16 mouse cellular contexts compared by ENCODE assay signal in the genomic region with DNA sequence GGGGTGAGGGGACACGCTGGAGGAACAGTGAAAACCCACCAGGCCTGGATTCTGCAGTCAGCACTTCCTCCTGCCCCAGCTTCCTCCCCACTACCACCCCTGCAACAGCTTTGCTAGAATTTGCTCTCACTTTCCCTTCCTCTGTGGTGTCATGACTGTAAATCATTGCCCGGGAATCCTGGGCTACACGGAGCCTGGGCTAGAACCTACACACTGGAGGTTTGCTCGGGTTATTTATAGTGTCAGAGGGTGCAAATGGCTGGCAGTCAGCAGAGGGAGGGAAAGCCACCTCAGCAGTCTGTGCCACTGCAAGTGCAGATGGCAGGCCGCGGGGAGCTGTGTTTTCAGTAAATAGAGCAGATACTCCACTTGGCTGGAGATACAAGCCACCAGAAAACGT. TPM values are rescaled to one million over a fixed set of nuclear protein-coding genes. Genes with fewer than 3 reads are reported as not detected.
DNase-seq lines count a peak whose midpoint lies in the region; ATAC-seq and TF ChIP-seq lines count a peak whose summit lies in the region.
"Had no signal": no experiment of that assay in that cellular context is flagged by ENCODE, and none has a peak within 500 bp of the region (broad histone marks: within the 10 kb centered on the region; RNA-seq: fewer than 3 reads in every experiment).

No protein-coding gene starts in this region.

- TF ChIP-seq CTCF in brain, embryonic 14.5 days (IDR thresholded peaks at IDR 0.05; ENCODE audit: borderline replicate concordance, extremely low read depth, insufficient read depth, insufficient read length), result no peak
- TF ChIP-seq CTCF in lung, adult 2 months (IDR thresholded peaks at IDR 0.05; ENCODE audit: insufficient read depth, low read length), result no peak

- H3K9ac ChIP-seq in hindbrain, embryonic 16.5 days (ENCODE audit: low read depth, low read length), result no peak overlapping the region
- H3K9ac ChIP-seq: liver, embryonic 15.5 days had no signal

- no peaks in the 10 kb centered on the region for H3K9me3 ChIP-seq in hindbrain, embryonic 16.5 days (ENCODE audit: control insufficient read depth, low read length)
- H3K9me3 ChIP-seq in hindbrain, embryonic 10.5 days, result no peaks in the 10 kb centered on the region
- H3K9me3 ChIP-seq: liver, embryonic 15.5 days had no signal

- H3K4me3 ChIP-seq in hindbrain, embryonic 16.5 days (ENCODE audit: low read length), result no peak overlapping the region
- H3K4me3 ChIP-seq in hindbrain, embryonic 10.5 days, result no peak overlapping the region
- no peak overlapping the region for H3K4me3 ChIP-seq in lung, adult 2 months (replicated peaks; ENCODE audit: extremely low read depth, low read depth, low read length)
- H3K4me3 ChIP-seq: liver, embryonic 15.5 days; myocyte had no signal

- no peak overlapping the region for H3K4me2 ChIP-seq in hindbrain, embryonic 16.5 days (ENCODE audit: low read length)
- H3K4me2 ChIP-seq: liver, embryonic 15.5 days had no signal

- ATAC-seq in hindbrain, embryonic 16.5 days, result peak; percentile 52; the same call in 1 of the 2 replicates
- ATAC-seq in megakaryocyte, adult 5-6 weeks (ENCODE audit: poor library complexity, severe bottlenecking), result peak; percentile 72
- ATAC-seq: intestine, embryonic 16.5 days had no signal

- H3K36me3 ChIP-seq in hindbrain, embryonic 16.5 days (ENCODE audit: control insufficient read depth, insufficient read depth, low read length), result no peaks in the 10 kb centered on the region
- no peaks in the 10 kb centered on the region for H3K36me3 ChIP-seq in hindbrain, embryonic 10.5 days
- H3K36me3 ChIP-seq: liver, embryonic 15.5 days had no signal

- H3K27me3 ChIP-seq in hindbrain, embryonic 16.5 days (replicated peaks; ENCODE audit: control insufficient read depth, insufficient read depth, low read length), result no peaks in the 10 kb centered on the region
- no peaks in the 10 kb centered on the region for H3K27me3 ChIP-seq in hindbrain, embryonic 10.5 days (ENCODE audit: insufficient read depth, poor library complexity, severe bottlenecking)
- H3K27me3 ChIP-seq: liver, embryonic 15.5 days had no signal

- TF ChIP-seq POLR2A in brain, embryonic 14.5 days (IDR thresholded peaks at IDR 0.05; ENCODE audit: borderline replicate concordance, extremely low read depth, insufficient read depth, insufficient read length, poor library complexity, severe bottlenecking), result no peak
- no peak for TF ChIP-seq POLR2A in lung, adult 2 months (IDR thresholded peaks at IDR 0.05; ENCODE audit: borderline replicate concordance, extremely low read depth, low read depth, low read length)

- no peaks in the 10 kb centered on the region for H3K4me1 ChIP-seq in hindbrain, embryonic 16.5 days (ENCODE audit: control insufficient read depth, insufficient read depth, low read depth, low read length)
- no peaks in the 10 kb centered on the region for H3K4me1 ChIP-seq in hindbrain, embryonic 10.5 days (replicated peaks)
- no peaks in the 10 kb centered on the region for H3K4me1 ChIP-seq in lung, adult 2 months (ENCODE audit: control insufficient read depth, insufficient read depth, low read length)
- H3K4me1 ChIP-seq: liver, embryonic 15.5 days had no signal

- no peak for DNase-seq in hindbrain, embryonic 10.5 days (ENCODE audit: low spot score)
- peak; percentile 13 for DNase-seq in brain, embryonic 14.5 days (ENCODE audit: low read depth)
- peak; percentile 88 for DNase-seq in cerebellum, adult 9-11 months
- no peak for DNase-seq in lung, adult 2 months
- DNase-seq in embryo, embryonic 10 days (ENCODE audit: low spot score), result no peak
- DNase-seq in urinary bladder, postnatal 14 days (ENCODE audit: low spot score), result no peak
- DNase-seq: adrenal gland, postnatal 25 days; B cell, adult 2 months; heart, postnatal 36 days; kidney, postnatal 25 days; thymus, adult 2 months had no signal

- no peak overlapping the region for H3K27ac ChIP-seq in hindbrain, embryonic 16.5 days (ENCODE audit: low read depth, low read length)
- no peak overlapping the region for H3K27ac ChIP-seq in hindbrain, embryonic 10.5 days
- H3K27ac ChIP-seq: liver, embryonic 15.5 days had no signal

- WGBS in hindbrain, embryonic 16.5 days, result 73% methylated on average over 7 of the region's 7 CpGs
- WGBS in hindbrain, embryonic 10.5 days, result 60% methylated on average over 7 of the region's 7 CpGs
- 33% methylated on average over 7 of the region's 7 CpGs for WGBS in lung, adult 2 months

RNA-seq across cellular contexts. Expression of gene Lgi2, which starts 37.7 kb away (rescaled TPM):
- 5.1 and 5.9 TPM in 2 replicates for polyA plus RNA-seq in hindbrain, embryonic 16.5 days (2015; fragmentation: Nextera tagmentation; extraction: Ambion mirVana)
- 1.3 and 1.7 TPM in 2 replicates for polyA plus RNA-seq in hindbrain, embryonic 10.5 days (2016; fragmentation: Nextera tagmentation; extraction: Ambion mirVana)
- 3.1 and 8.3 TPM in 2 replicates for polyA plus RNA-seq in brain, embryonic 14.5 days (2012; rRNA removed)
- not detected in 2 replicates for total RNA-seq in megakaryocyte, adult 5-6 weeks (2015)
- total RNA-seq in megakaryocyte, adult 5-6 weeks (2017), result not detected in 2 replicates
- 1.6 and 2.0 TPM in 2 replicates for polyA plus RNA-seq in lung, adult 2 months (2012; rRNA removed)

RNA-seq across cellular contexts. Expression of gene Ccdc149, which starts 57.2 kb away (rescaled TPM):
- polyA plus RNA-seq in hindbrain, embryonic 16.5 days (2015; fragmentation: Nextera tagmentation; extraction: Ambion mirVana), result 15.0 and 15.4 TPM in 2 replicates
- 2.3 and 2.5 TPM in 2 replicates for polyA plus RNA-seq in hindbrain, embryonic 10.5 days (2016; fragmentation: Nextera tagmentation; extraction: Ambion mirVana)
- polyA plus RNA-seq in brain, embryonic 14.5 days (2012; rRNA removed), result 8.0 and 11.3 TPM in 2 replicates
- 0.09 TPM in 1 of 2 replicates, not detected in the other for total RNA-seq in megakaryocyte, adult 5-6 weeks (2015)
- total RNA-seq in megakaryocyte, adult 5-6 weeks (2017), result not detected in 2 replicates
- polyA plus RNA-seq in lung, adult 2 months (2012; rRNA removed), result 2.3 and 2.5 TPM in 2 replicates
- polyA plus RNA-seq: myocyte had no signal

Comparison
In these comparisons a context has a peak if more than half of its experiments do, and no peak if none do; other contexts are left out.
1. DNase-seq: peak in brain, embryonic 14.5 days (single experiment) and cerebellum, adult 9-11 months (single experiment); none in hindbrain, embryonic 10.5 days (single experiment), lung, adult 2 months (single experiment), embryo, embryonic 10 days (single experiment) and urinary bladder, postnatal 14 days (single experiment).